ENCODE assay signal across 9 mouse cellular contexts in the genomic region with DNA sequence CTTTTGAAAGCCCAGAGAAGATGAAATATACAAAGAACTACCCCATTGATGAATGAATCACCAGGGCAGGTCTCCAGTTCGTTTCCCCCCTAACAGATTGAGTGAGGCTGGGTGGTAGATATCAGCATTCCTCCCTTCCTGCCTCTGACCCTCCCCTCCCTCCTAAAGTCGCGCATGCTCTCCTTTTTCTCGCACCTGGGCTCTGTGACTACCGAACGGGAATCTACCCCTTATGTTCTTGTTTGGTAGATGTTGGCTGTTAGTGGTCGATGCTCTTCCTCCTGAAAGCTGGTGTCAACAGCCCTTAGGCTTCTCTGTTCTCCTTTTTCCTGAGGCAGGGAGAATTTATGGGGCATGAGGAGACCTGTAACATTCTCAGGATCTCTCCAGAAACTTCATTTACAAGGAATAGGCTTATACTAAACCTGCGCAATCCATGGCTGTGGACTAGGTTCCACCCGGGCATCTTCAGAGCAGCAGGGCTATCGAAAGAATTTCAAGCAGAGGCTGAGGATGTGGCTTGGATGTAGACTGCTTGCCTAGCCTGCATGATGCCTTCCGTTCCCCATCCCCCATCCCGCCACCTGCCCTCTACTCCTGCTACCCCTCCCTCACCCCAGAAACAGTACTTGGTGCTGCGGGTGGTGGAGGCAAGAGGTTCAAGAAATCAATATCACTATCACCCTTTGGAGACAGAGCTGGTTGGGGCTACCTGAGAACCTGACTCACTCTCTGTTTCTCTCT. TPM values are rescaled to one million over a fixed set of nuclear protein-coding genes. Genes with fewer than 3 reads are reported as not detected.
A peak's percentile ranks its signal among the peaks of the same experiment; 100 is the strongest.
DNase-seq lines count a peak whose midpoint lies in the region; ATAC-seq and TF ChIP-seq lines count a peak whose summit lies in the region.
"Had no signal": no experiment of that assay in that cellular context is flagged by ENCODE, and none has a peak within 500 bp of the region (broad histone marks: within the 10 kb centered on the region; RNA-seq: fewer than 3 reads in every experiment).

No protein-coding gene starts in this region.

- no peaks in the 10 kb centered on the region for H3K36me3 ChIP-seq in hindbrain, embryonic 13.5 days
- no peaks in the 10 kb centered on the region for H3K36me3 ChIP-seq in hindbrain, embryonic 10.5 days
- no peaks in the 10 kb centered on the region for H3K36me3 ChIP-seq in ES-Bruce4 (ENCODE audit: control insufficient read depth, insufficient read depth, low read length, poor library complexity, severe bottlenecking)
- no peaks in the 10 kb centered on the region for H3K36me3 ChIP-seq in forebrain, embryonic 14.5 days (ENCODE audit: control insufficient read depth, insufficient read depth, low read length)

- DNase-seq in hindbrain, embryonic 10.5 days (ENCODE audit: low spot score), result no peak
- no peak for DNase-seq in forebrain, embryonic 14.5 days (ENCODE audit: low spot score)
- peak; percentile 92 for DNase-seq in naive thymus-derived CD4-positive, alpha-beta T cell, adult 2 months (ENCODE audit: low read depth)
- no peak for DNase-seq in yolk sac, embryonic 10.5 days (ENCODE audit: low spot score)
- no peak for DNase-seq in embryo, embryonic 9.5 days (ENCODE audit: extremely low spot score)
- no peak for DNase-seq in layer of hippocampus, adult 8-10 months (ENCODE audit: low spot score in 2 of 2)

- TF ChIP-seq CTCF in ES-Bruce4 (IDR thresholded peaks at IDR 0.05; ENCODE audit: low read depth, low read length), result no peak

- peaks cover 7% of the 10 kb centered on the region; the same call in 1 of the 2 replicates for H3K4me1 ChIP-seq in hindbrain, embryonic 13.5 days (replicated peaks)
- 0 out of 2 replicates have a peak, but pooled peaks cover 4% of the 10 kb centered on the region for H3K4me1 ChIP-seq in hindbrain, embryonic 10.5 days (replicated peaks)
- H3K4me1 ChIP-seq in ES-Bruce4 (ENCODE audit: control insufficient read depth, insufficient read depth, low read length), result peaks cover 5% of the 10 kb centered on the region
- no peaks in the 10 kb centered on the region for H3K4me1 ChIP-seq in forebrain, embryonic 14.5 days (ENCODE audit: control insufficient read depth, insufficient read depth, low read length)

- TF ChIP-seq POLR2A in ES-Bruce4 (IDR thresholded peaks at IDR 0.05; ENCODE audit: insufficient read depth, low read length), result no peak

- H3K4me2 ChIP-seq in hindbrain, embryonic 13.5 days, result peak overlapping the region; percentile 40; the same call in 1 of the 2 replicates
- peak overlapping the region; percentile 43 for H3K4me2 ChIP-seq in forebrain, embryonic 14.5 days (ENCODE audit: low read length)

- ATAC-seq in hindbrain, embryonic 13.5 days (ENCODE audit: low FRiP score), result no peak
- no peak for ATAC-seq in forebrain, embryonic 14.5 days

- 29% methylated on average over 13 of the region's 13 CpGs for WGBS in hindbrain, embryonic 13.5 days
- WGBS in hindbrain, embryonic 10.5 days, result 29% methylated on average over 13 of the region's 13 CpGs
- WGBS in forebrain, embryonic 14.5 days, result 31% methylated on average over 13 of the region's 13 CpGs

- H3K4me3 ChIP-seq in hindbrain, embryonic 13.5 days, result no peak overlapping the region
- H3K4me3 ChIP-seq in hindbrain, embryonic 10.5 days, result no peak overlapping the region
- peak overlapping the region; percentile 15; the same call in 1 of the 2 replicates for H3K4me3 ChIP-seq in ES-Bruce4 (ENCODE audit: low read depth, low read length)
- H3K4me3 ChIP-seq in forebrain, embryonic 14.5 days (ENCODE audit: low read depth, low read length), result no peak overlapping the region

- H3K27me3 ChIP-seq in hindbrain, embryonic 13.5 days, result peaks cover 10% of the 10 kb centered on the region; the same call in 1 of the 2 replicates
- H3K27me3 ChIP-seq in hindbrain, embryonic 10.5 days (ENCODE audit: insufficient read depth, poor library complexity, severe bottlenecking), result no peaks in the 10 kb centered on the region
- H3K27me3 ChIP-seq in ES-Bruce4 (ENCODE audit: control insufficient read depth, insufficient read depth, low read length, poor library complexity, severe bottlenecking), result no peaks in the 10 kb centered on the region
- H3K27me3 ChIP-seq in forebrain, embryonic 14.5 days (replicated peaks; ENCODE audit: control insufficient read depth, insufficient read depth, low read length), result no peaks in the 10 kb centered on the region

- 0 out of 2 replicates have a peak, but pooled peaks have one; percentile 35 for TF ChIP-seq EP300 in ES-Bruce4 (IDR thresholded peaks at IDR 0.05; ENCODE audit: insufficient read depth, low read depth, low read length)

- H3K9me3 ChIP-seq in hindbrain, embryonic 13.5 days, result no peaks in the 10 kb centered on the region
- 0 out of 2 replicates have a peak, but pooled peaks cover 2% of the 10 kb centered on the region for H3K9me3 ChIP-seq in hindbrain, embryonic 10.5 days
- H3K9me3 ChIP-seq in ES-Bruce4 (replicated peaks; ENCODE audit: control insufficient read depth, insufficient read depth, low read length, poor library complexity, severe bottlenecking), result no peaks in the 10 kb centered on the region
- H3K9me3 ChIP-seq in forebrain, embryonic 14.5 days (replicated peaks; ENCODE audit: control insufficient read depth, low read length), result no peaks in the 10 kb centered on the region

- H3K27ac ChIP-seq in hindbrain, embryonic 13.5 days, result no peak overlapping the region
- H3K27ac ChIP-seq in hindbrain, embryonic 10.5 days, result no peak overlapping the region
- peak overlapping the region; percentile 73 for H3K27ac ChIP-seq in ES-Bruce4 (ENCODE audit: insufficient read depth, low read length)
- H3K27ac ChIP-seq in forebrain, embryonic 14.5 days (ENCODE audit: low read depth, low read length), result no peak overlapping the region

- no peak overlapping the region for H3K9ac ChIP-seq in hindbrain, embryonic 13.5 days
- H3K9ac ChIP-seq in ES-Bruce4 (ENCODE audit: low read depth, poor library complexity, severe bottlenecking), result peak overlapping the region; percentile 14
- H3K9ac ChIP-seq in forebrain, embryonic 14.5 days (ENCODE audit: low read length), result no peak overlapping the region

RNA-seq across cellular contexts. Expression of a gene that starts 11.3 kb away (rescaled TPM):
- polyA plus RNA-seq in hindbrain, embryonic 13.5 days (2015; fragmentation: Nextera tagmentation; extraction: Ambion mirVana), result 7.8 and 9.4 TPM in 2 replicates
- polyA plus RNA-seq in hindbrain, embryonic 10.5 days (2016; fragmentation: Nextera tagmentation; extraction: Ambion mirVana), result 4.4 and 5.4 TPM in 2 replicates
- polyA plus RNA-seq in ES-Bruce4 (2011; ENCODE audit: insufficient read depth, insufficient read length, low read depth, missing spikeins), result 63.5 and 68.1 TPM in 2 replicates
- 3.2 and 5.0 TPM in 2 replicates for polyA plus RNA-seq in forebrain, embryonic 14.5 days (2014; fragmentation: Nextera tagmentation; extraction: Ambion mirVana)
- total RNA-seq in layer of hippocampus, adult 8-10 months (2022), result 10 to 100 TPM; 12.5 to 16.1 (median 13.8) TPM

RNA-seq across cellular contexts. Expression of a gene that starts 18.3 kb away (rescaled TPM):
- polyA plus RNA-seq in hindbrain, embryonic 13.5 days (2015; fragmentation: Nextera tagmentation; extraction: Ambion mirVana), result 0.13 TPM in 1 of 2 replicates, not detected in the other
- 0.21 and 0.41 TPM in 2 replicates for polyA plus RNA-seq in hindbrain, embryonic 10.5 days (2016; fragmentation: Nextera tagmentation; extraction: Ambion mirVana)
- polyA plus RNA-seq in ES-Bruce4 (2011; ENCODE audit: insufficient read depth, insufficient read length, low read depth, missing spikeins), result 1.3 and 2.1 TPM in 2 replicates
- polyA plus RNA-seq in forebrain, embryonic 14.5 days (2014; fragmentation: Nextera tagmentation; extraction: Ambion mirVana), result not detected in 2 replicates
- total RNA-seq in layer of hippocampus, adult 8-10 months (2022), result under 1 TPM in 1 of 4 experiments, not detected in 3; 0.20 TPM
- polyA plus RNA-seq: neural tube, embryonic 11.5 days had no signal

RNA-seq across cellular contexts. Expression of a gene that starts 32.9 kb away (rescaled TPM):
- not detected in 2 replicates for polyA plus RNA-seq in hindbrain, embryonic 13.5 days (2015; fragmentation: Nextera tagmentation; extraction: Ambion mirVana)
- not detected in 2 replicates for polyA plus RNA-seq in hindbrain, embryonic 10.5 days (2016; fragmentation: Nextera tagmentation; extraction: Ambion mirVana)
- polyA plus RNA-seq in ES-Bruce4 (2011; ENCODE audit: insufficient read depth, insufficient read length, low read depth, missing spikeins), result 0.21 TPM in 1 of 2 replicates, not detected in the other
- polyA plus RNA-seq in forebrain, embryonic 14.5 days (2014; fragmentation: Nextera tagmentation; extraction: Ambion mirVana), result not detected in 2 replicates
- total RNA-seq in layer of hippocampus, adult 8-10 months (2022), result not detected
- polyA plus RNA-seq: neural tube, embryonic 11.5 days had no signal

RNA-seq across cellular contexts. Expression of a gene that starts 44.5 kb away (rescaled TPM):
- not detected in 2 replicates for polyA plus RNA-seq in hindbrain, embryonic 13.5 days (2015; fragmentation: Nextera tagmentation; extraction: Ambion mirVana)
- polyA plus RNA-seq in hindbrain, embryonic 10.5 days (2016; fragmentation: Nextera tagmentation; extraction: Ambion mirVana), result not detected in 2 replicates
- polyA plus RNA-seq in ES-Bruce4 (2011; ENCODE audit: insufficient read depth, insufficient read length, low read depth, missing spikeins), result not detected in 2 replicates
- polyA plus RNA-seq in forebrain, embryonic 14.5 days (2014; fragmentation: Nextera tagmentation; extraction: Ambion mirVana), result not detected in 2 replicates
- total RNA-seq in layer of hippocampus, adult 8-10 months (2022), result not detected
- polyA plus RNA-seq: neural tube, embryonic 11.5 days had no signal

RNA-seq across cellular contexts. Expression of a gene that starts 59.0 kb away (rescaled TPM):
- not detected in 2 replicates for polyA plus RNA-seq in hindbrain, embryonic 13.5 days (2015; fragmentation: Nextera tagmentation; extraction: Ambion mirVana)
- not detected in 2 replicates for polyA plus RNA-seq in hindbrain, embryonic 10.5 days (2016; fragmentation: Nextera tagmentation; extraction: Ambion mirVana)
- polyA plus RNA-seq in ES-Bruce4 (2011; ENCODE audit: insufficient read depth, insufficient read length, low read depth, missing spikeins), result 0.30 and 0.33 TPM in 2 replicates
- not detected in 2 replicates for polyA plus RNA-seq in forebrain, embryonic 14.5 days (2014; fragmentation: Nextera tagmentation; extraction: Ambion mirVana)
- total RNA-seq in layer of hippocampus, adult 8-10 months (2022), result not detected
- polyA plus RNA-seq: neural tube, embryonic 11.5 days had no signal
